Mouse (Mus musculus) cerebellum, adult 18-20 months (tissue): ENCODE results near the gene Dcun1d4.
"Not testable (repeated sequence)": the region's sequence is repeated elsewhere in the genome, so short reads cannot be mapped to it uniquely, and the experiment has no call there.

Experiments used
- DNase-seq, 2 experiments: peaks; one replicate each; pipeline ENCODE4 v3.0.0; 2021

Dcun1d4 gene

GRCm38 (mm10) chr5:73548838-73549237 is 68.0 kb downstream of the Dcun1d4 start:
- DNase-seq, result no peak

GRCm38 (mm10) chr5:73551836-73552235 is 71.0 kb downstream of the Dcun1d4 start:
- no peak for DNase-seq

- no peak for DNase-seq
Observed at GRCm38 (mm10) chr5:73553903-73554302, 73.1 kb downstream of the Dcun1d4 start.

GRCm38 (mm10) chr5:73555096-73555852 is 74.5 kb downstream of the Dcun1d4 start:
- DNase-seq, result no peak

- DNase-seq, result no peak
Observed at GRCm38 (mm10) chr5:73556733-73557425, 76.1 kb downstream of the Dcun1d4 start.

- no peak for DNase-seq
Observed at GRCm38 (mm10) chr5:73558756-73559155, 78.0 kb downstream of the Dcun1d4 start.

GRCm38 (mm10) chr5:73564038-73564437 is 83.2 kb downstream of the Dcun1d4 start:
- no peak for DNase-seq

DNA sequence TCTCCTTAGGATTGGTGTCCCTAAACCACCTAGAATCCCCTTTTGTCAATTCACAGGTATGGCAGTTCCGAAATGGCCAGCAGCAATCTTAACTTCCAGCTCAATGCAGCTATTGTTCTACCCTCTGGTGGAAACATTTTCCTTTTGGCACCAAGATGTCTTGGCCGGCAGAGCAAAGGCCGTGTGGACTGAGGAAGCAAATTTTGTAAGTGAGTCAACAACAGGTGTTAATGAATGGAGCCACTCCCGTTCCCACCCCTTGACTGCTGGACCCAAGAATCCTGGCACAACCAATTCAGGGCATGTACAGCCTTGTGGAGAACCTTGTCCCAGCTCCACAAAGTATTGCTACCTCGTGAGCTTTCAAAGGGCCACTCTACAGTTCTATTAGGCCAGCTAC is 85.3 kb downstream of the Dcun1d4 start:
- DNase-seq, result no peak

- DNase-seq, result no peak
Observed at GRCm38 (mm10) chr5:73566892-73567291, 86.1 kb downstream of the Dcun1d4 start.

DNA sequence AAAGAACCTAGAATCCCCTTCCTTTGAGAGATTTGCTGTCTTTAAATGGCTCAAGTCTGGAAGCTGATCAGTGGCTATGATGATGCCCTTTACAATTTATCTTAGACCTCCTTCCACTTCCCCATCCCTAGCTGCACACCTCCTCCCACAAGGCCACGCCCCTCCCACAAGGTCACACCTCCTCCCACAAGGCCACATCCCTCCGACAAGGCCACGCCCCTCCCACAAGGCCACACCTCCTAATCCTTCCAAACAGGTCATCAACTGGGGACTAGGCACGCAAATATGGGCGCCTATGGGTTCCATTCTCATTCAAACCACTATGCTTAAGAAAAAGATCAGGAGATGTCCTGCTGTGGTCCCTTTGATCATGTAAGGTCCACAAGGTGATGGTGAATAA is 88.4 kb downstream of the Dcun1d4 start:
- DNase-seq, result no peak

DNA sequence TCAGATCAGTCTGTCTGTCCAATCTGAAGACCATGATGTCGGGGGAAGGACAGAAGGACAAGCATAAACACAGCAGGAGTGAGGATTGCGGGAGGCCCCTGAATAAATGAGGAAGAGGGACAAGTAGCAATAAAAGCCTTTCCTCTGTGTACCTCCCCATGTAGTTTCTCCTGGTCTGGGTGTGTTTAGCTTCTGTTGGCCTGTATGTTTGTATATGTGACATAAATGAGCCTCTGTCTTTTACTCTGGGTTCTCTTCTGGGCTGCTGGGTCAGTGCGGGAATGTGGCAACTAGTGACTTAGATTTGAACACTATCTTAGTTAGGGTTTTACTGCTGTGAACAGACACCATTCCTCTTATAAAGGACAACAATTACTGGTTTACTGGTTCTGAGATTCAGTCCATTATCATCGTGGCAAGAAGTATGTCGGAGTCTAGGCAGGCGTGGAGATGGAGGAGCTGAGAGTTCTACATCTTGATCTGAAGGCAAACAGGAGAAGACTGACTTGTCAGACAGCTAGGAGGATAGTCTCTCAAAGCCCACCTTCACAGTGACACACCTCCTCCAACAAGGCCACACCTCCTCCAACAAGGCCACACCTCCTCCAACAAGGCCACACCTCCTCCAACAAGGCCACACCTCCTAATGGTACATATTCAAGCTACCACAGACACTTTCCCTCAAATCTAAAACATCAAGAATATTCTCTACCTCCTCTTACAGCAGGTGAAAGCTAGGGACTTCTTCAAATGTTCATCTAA is 90.8 kb downstream of the Dcun1d4 start:
- no peak for DNase-seq

DNA sequence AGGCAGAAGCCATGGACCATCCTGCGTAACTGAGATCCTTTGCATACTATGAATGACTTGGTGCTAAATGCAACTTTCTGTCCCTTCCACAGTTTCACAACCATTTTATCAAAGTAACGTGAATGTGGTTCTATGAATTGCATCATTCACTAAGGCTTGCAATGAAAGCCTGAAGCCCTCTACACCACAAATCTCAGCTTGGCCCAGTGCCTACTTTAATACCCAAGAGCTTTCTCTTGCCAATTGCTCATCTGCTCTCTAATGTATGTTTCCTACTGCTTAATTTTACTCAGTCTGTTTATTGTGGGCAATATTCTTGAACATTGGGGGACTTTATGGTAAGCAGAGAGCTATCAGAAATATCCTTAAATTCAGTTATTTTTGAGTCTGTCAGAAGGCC is 92.0 kb downstream of the Dcun1d4 start:
- DNase-seq, result no peak

DNA sequence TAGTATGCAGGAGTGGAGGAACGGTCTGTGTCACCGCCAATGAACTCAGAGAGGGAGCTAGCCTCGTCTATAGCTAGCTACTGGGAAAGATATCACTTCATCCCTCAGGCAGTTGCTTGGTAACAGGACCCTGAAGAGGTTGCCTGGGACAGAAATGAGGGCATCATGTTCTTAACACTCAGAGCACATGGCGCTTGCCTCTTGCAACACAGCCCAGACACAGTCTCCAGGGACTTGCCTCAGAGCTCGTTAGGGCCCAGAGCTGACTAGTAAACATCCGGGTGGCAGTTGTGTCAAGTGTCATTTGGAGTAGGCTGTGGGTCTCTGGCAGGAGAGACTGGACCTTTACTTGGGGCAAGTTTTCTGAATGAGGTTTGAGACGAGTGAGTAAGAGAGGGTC is 93.0 kb downstream of the Dcun1d4 start:
- DNase-seq, result no peak

GRCm38 (mm10) chr5:73574616-73575015 is 93.8 kb downstream of the Dcun1d4 start:
- DNase-seq, result no peak

GRCm38 (mm10) chr5:73576708-73577107 is 95.9 kb downstream of the Dcun1d4 start:
- DNase-seq, result no peak

DNA sequence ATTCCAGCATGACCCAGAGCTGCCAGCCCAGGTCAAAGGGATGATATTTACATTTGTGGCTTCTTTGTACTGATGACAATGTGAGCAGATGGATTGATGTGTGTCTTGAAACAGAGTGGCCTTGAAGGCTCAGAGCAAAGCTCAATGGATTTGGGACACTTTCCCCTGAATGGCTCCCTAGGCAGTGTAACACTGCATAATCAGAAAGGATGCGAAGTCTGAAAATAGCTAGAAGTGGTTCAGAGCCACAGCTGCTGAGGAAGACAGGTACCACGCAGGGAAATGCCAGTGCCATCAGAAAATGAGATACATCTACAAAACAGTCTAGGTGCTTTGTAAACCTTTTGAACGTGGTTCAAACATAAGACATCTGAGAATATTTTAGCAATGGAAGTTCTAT is 97.3 kb downstream of the Dcun1d4 start:
- no peak for DNase-seq

DNA sequence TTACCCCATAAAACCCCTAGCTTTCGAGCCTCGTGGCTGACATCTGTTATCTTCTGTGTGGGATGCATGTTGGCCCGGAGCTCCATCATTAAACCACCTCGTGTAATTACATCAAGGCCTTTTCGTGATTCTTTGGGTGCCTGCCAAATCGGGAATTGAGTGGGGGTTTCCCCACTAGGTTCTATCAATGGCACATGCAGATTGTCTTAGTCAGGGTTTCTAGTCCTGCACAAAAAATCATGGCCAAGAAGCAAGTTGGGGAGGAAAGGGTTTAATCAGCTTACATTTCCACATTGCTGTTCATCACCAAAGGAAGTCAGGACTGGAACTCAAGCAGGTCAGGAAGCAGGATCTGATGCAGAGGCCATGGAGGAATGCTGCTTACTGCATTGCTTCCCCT is 103.2 kb downstream of the Dcun1d4 start:
- not testable (repeated sequence) for DNase-seq

GRCm38 (mm10) chr5:73585212-73586115 is 104.7 kb downstream of the Dcun1d4 start:
- peak; percentile 22 to 37 for DNase-seq

GRCm38 (mm10) chr5:73586597-73586996 is 105.8 kb downstream of the Dcun1d4 start:
- no peak for DNase-seq

GRCm38 (mm10) chr5:73587119-73587518 is 106.3 kb downstream of the Dcun1d4 start:
- DNase-seq, result no peak

DNA sequence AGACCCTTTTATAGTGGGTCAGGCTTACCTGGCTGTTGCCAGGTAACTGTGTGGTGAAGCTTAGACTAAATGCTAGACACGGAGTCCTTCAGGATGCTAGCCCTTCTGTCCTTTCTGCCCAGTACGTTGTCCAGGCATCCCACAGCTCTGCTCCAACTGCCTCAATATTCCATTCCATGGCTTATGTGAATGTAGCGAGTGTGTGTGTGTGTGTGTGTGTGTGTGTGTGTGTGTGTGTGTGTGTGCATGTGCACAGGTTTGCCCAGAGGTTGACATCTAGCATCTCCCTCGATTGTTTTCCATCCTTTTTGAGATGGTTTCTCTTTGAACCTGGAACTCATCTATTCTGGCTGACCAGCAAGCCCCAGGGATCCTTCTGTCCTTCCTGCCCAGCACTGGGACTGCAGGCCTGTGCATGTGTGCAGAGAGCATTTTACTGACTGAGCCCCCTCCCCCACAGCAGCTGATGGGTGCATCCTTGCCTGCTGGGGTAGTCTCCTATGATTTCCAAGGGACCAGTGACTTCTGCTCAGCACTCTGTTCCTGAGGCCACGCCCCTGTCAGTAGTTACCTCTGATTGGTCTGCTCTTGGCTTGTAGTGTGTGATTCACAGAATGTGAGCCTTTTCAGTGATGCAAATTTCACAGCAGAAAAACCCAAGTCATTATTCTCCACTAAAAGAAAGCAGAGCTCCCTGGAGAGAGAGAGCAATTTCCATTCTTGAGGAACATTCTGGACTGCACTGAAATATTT is 118.3 kb downstream of the Dcun1d4 start:
- peak in 1 of 2 experiments; percentile 9 for DNase-seq

DNA sequence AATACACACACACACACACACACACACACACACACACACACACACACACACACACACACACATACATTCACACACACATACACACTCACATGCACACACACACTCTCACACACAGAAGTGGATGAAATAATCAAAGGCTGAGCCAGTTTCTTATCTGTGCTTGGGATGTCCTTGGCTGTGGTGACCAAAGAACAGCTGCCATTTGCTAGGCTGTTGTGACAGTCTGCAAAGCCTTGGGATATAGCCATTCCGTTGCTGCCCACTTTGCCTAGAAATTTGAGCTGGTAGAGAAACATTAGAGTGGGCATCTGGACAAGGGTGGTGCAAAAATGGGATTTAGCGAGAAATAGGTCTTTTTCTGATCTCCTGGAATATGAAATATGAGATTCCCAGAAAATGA is 119.2 kb downstream of the Dcun1d4 start:
- DNase-seq, result no peak
